Mouse (Mus musculus) cortical plate, adult 2 months (tissue): ENCODE measurements around the gene Gm15130. TPM values are rescaled to one million over a fixed set of nuclear protein-coding genes. Genes with fewer than 3 reads are reported as not detected.

Experiments used
- H3K27ac ChIP-seq: fragments of 200-500 bp; 2 replicates; pipeline ENCODE4 v1.5.1; 2012; ENCODE audit warnings: low read length, control low read depth, inconsistent platforms; ENCODE audit not compliant: insufficient read depth
- H3K4me1 ChIP-seq: fragments of 200-500 bp; 2 replicates; pipeline ENCODE4 v1.6.1; 2011; ENCODE audit warnings: low read length; ENCODE audit not compliant: control insufficient read depth, insufficient read depth
- H3K4me3 ChIP-seq: fragments of 200-500 bp; 2 replicates; pipeline ENCODE4 v1.5.1; 2011; ENCODE audit warnings: mild to moderate bottlenecking, low read length, control low read depth; ENCODE audit not compliant: insufficient read depth
- CTCF ChIP-seq: fragments of 200-500 bp; IDR thresholded peaks from 2 replicates; pipeline ENCODE4 v1.5.1; 2011; ENCODE audit warnings: mild to moderate bottlenecking, control low read depth, low read length; ENCODE audit not compliant: insufficient read depth; ENCODE audit errors: extremely low read depth
- POLR2A ChIP-seq: fragments of 200-500 bp; IDR thresholded peaks from 2 replicates; pipeline ENCODE4 v1.6.1; 2011; ENCODE audit warnings: mild to moderate bottlenecking, low read length, control low read depth; ENCODE audit not compliant: insufficient read depth; ENCODE audit errors: extremely low read depth
- polyA plus RNA-seq: library from polyadenylated mRNA; depleted of rRNA; stranded (reverse); fragments of >200 nt; gene quantifications from 2 replicates; pipeline ENCODE4 v1.2.3, GENCODE M21; 2012; rRNA removed

The Gm15130 gene
- not detected in 2 replicates for polyA plus RNA-seq

GRCm38 (mm10) chr2:111152836-111153235, at the start of gene Gm15130:
TSS of gene Gm15130 (minus strand) at chr2:111152936.
- Histone ChIP-seq H3K27ac (no peak within 1 kb of the TSS), H3K4me3 (no peak within 1 kb of the TSS), H3K4me1 (no peaks in the 10 kb centered on the region)
- TF ChIP-seq CTCF, result no peak

- Histone ChIP-seq H3K4me3 (no peak overlapping the region), H3K27ac (no peak overlapping the region), H3K4me1 (no peaks in the 10 kb centered on the region)
- TF ChIP-seq POLR2A (no peak), CTCF (no peak)
Measured at GRCm38 (mm10) chr2:111182068-111182467, 29.3 kb upstream of the Gm15130 start.

- TF ChIP-seq CTCF (no peak), POLR2A (no peak)
- no peaks in the 10 kb centered on the region for H3K4me1 ChIP-seq
- no peak overlapping the region for H3K27ac ChIP-seq
Measured at GRCm38 (mm10) chr2:111135739-111136138, 17.0 kb downstream of the Gm15130 start.

GRCm38 (mm10) chr2:111105882-111106281, 46.9 kb downstream of the Gm15130 start, which contains the start of gene Gm13941:
TSS of gene Gm13941 (minus strand) at chr2:111105982.
- H3K4me3 ChIP-seq, result no peak within 1 kb of the TSS
- no peaks in the 10 kb centered on the region for H3K4me1 ChIP-seq
- H3K27ac ChIP-seq, result no peak within 1 kb of the TSS
- no peak for TF ChIP-seq POLR2A
- TF ChIP-seq CTCF, result no peak

More at GRCm38 (mm10) chr2:111135739-111136138, 17.0 kb downstream of the Gm15130 start:
- no peak overlapping the region for H3K4me3 ChIP-seq

Other genes with a start within 250 kb of the Gm15130 start
- 38.4 and 42.7 TPM in 2 replicates for gene Ano3, start 202.0 kb downstream of the Gm15130 start, polyA plus RNA-seq
- gene Gm13941, start 47.0 kb downstream of the Gm15130 start, polyA plus RNA-seq, result not detected in 2 replicates
- not detected in 2 replicates for gene 4930430A15Rik, start 76.7 kb upstream of the Gm15130 start, polyA plus RNA-seq
- gene Olfr1275, start 82.3 kb upstream of the Gm15130 start, polyA plus RNA-seq, result not detected in 2 replicates
- gene Olfr1276, start 101.6 kb upstream of the Gm15130 start, polyA plus RNA-seq, result not detected in 2 replicates
- gene Olfr1277, start 121.2 kb upstream of the Gm15130 start, polyA plus RNA-seq, result not detected in 2 replicates
- gene Olfr1278, start 137.2 kb upstream of the Gm15130 start, polyA plus RNA-seq, result not detected in 2 replicates
- not detected in 2 replicates for gene Olfr1279, start 147.7 kb upstream of the Gm15130 start, polyA plus RNA-seq
- gene Olfr1280, start 161.1 kb upstream of the Gm15130 start, polyA plus RNA-seq, result not detected in 2 replicates
- not detected in 2 replicates for gene Olfr1281, start 173.6 kb upstream of the Gm15130 start, polyA plus RNA-seq
- gene Olfr1282, start 183.1 kb upstream of the Gm15130 start, polyA plus RNA-seq, result not detected in 2 replicates
- gene Olfr1283, start 213.9 kb upstream of the Gm15130 start, polyA plus RNA-seq, result not detected in 2 replicates
- not detected in 2 replicates for gene Olfr1284, start 222.6 kb upstream of the Gm15130 start, polyA plus RNA-seq